Mouse (Mus musculus) bone marrow, adult 2 months (tissue): Measurements from ENCODE around the gene Tcte3.
"Not testable (repeated sequence)": the region's sequence is repeated elsewhere in the genome, so short reads cannot be mapped to it uniquely, and the experiment has no call there.

ENCODE experiments used
- CTCF ChIP-seq: fragments of 200-500 bp; IDR thresholded peaks from 2 replicates; pipeline ENCODE4 v1.5.1; 2011; ENCODE audit warnings: low read length, control low read depth; ENCODE audit not compliant: control insufficient read depth, insufficient read depth
- POLR2A ChIP-seq: fragments of 200-500 bp; IDR thresholded peaks from 2 replicates; pipeline ENCODE4 v1.6.1; 2011; ENCODE audit warnings: low read depth, mild to moderate bottlenecking, control low read depth, low read length, borderline replicate concordance; ENCODE audit not compliant: control insufficient read depth

DNA sequence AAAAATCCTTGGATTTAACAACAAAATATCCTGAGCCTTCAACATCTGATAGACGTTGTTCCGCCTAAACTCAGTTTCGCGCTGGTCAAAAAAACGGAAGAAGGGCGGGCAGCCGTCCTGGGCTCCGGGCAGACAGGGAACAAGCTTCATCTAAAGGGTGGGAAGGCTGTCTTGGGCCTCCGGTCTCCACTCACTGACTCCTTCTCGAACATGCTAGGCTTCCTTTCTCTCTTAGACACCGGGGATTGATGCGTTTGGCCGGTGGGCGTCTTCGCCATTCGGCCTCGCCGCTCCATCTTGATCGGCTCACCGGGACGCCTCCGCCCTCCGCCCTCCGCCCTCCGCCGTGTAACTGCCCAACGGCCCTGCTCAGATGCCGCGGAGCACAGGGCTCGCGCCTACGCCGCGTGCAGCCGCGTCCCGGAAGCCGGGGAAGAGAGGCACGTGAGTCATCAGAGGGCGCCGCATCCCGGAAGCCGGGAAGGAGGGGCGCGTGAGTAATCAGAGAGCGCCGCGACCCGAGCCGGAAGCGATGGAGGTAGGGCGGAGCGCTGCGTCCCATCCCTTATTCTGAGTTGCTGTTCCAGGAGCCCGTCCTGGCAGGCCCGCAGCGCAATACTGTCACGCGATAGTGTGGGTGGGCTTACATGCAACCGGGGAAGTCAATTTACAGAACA, 62.8 kb downstream of the Tcte3 start, which contains the start of the genes 9030025P20Rik and Gm3417:
- TF ChIP-seq CTCF, POLR2A: not testable (repeated sequence)
